Mouse (Mus musculus): ENCODE data around the gene Wiz. TPM values are rescaled to one million over a fixed set of nuclear protein-coding genes. Genes with fewer than 3 reads are reported as not detected.
A peak's percentile ranks its signal among the peaks of the same experiment; 100 is the strongest.

Wiz gene
- total and polyA plus RNA-seq, 2 experiments: 1.8 to 14.0 TPM

DNA sequence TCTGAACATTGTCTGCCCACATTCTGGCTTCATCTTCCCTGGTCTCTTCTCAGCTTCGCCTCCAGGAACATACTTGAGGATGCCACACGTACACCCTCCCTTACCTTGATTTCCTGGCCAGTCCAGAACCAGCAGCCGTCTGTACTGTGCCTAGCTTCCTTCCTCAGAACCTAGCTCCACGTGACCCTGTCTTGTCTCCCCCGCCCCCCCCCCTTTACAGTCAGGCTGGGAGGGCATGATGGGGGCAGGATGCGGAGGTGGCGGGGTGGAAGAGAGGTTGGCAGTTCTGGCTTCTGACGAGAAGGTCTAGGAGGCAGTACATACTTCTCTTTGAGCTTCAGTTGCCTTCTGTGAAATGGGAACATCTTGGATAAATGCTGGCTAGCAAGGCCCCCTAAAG is 14.2 kb upstream of the Wiz start, which contains the start of gene Rasal3:
TSS of gene Rasal3 (minus strand) at position 167 of the 400 bp plus-strand sequence.
- H3K79me2 ChIP-seq (ENCODE audit: control insufficient read depth, insufficient read depth, low read length): no peaks in the 10 kb centered on the region
- H3K4me1 ChIP-seq (ENCODE audit: control insufficient read depth, insufficient read depth, low read length): no peaks in the 10 kb centered on the region
- H3K36me3 ChIP-seq (ENCODE audit: control insufficient read depth, insufficient read depth, low read length): no peaks in the 10 kb centered on the region
- no peak within 1 kb of the TSS for H3K27ac ChIP-seq (replicated peaks; ENCODE audit: insufficient read depth, low read depth, low read length)
- no peaks in the 10 kb centered on the region for H3K27me3 ChIP-seq (ENCODE audit: control insufficient read depth, insufficient read depth, low read length)
- TF ChIP-seq CTCF (IDR thresholded peaks at IDR 0.05; ENCODE audit: low read depth, low read length) (no peak), POLR2A (IDR thresholded peaks at IDR 0.05; ENCODE audit: extremely low read depth, insufficient read depth, low read length) (no peak)
- DNase-seq (ENCODE audit: extremely low read depth, low read depth, low spot score): no peak
- peak within 1 kb of the TSS; percentile 37 for H3K4me3 ChIP-seq (ENCODE audit: insufficient read depth, low read depth, low read length)
- peak within 1 kb of the TSS; percentile 21; the same call in 1 of the 2 replicates for H3K9ac ChIP-seq (ENCODE audit: low read depth, low read length)
- WGBS: 82% methylated on average over 8 of the region's 8 CpGs

DNA sequence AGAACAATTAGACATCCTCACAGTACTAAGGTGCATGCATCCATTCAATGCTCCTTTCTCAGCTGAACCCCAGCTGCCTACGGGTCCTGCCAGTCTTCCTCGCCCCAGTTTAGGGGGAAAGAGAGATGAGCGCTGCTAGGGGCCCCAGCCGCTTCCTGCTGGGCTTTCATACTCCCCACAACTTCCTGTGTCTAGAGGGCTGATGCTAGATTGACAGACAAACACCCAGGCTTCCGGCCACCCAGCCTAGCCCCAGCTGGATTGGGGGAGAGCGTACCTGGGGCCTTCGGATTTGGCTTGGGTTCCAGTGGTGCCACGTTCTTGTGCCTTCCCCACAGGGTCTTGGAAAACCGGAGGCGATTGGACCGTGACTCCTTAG is 13.5 kb upstream of the Wiz start:
- H3K27ac ChIP-seq (replicated peaks; ENCODE audit: insufficient read depth, low read depth, low read length): no peak overlapping the region
- peak overlapping the region; percentile 37 for H3K4me3 ChIP-seq (ENCODE audit: insufficient read depth, low read depth, low read length)
- peak overlapping the region; percentile 21; the same call in 1 of the 2 replicates for H3K9ac ChIP-seq (ENCODE audit: low read depth, low read length)
- H3K79me2 ChIP-seq (ENCODE audit: control insufficient read depth, insufficient read depth, low read length): no peaks in the 10 kb centered on the region
- DNase-seq (ENCODE audit: extremely low read depth, low read depth, low spot score): no peak
- no peaks in the 10 kb centered on the region for H3K36me3 ChIP-seq (ENCODE audit: control insufficient read depth, insufficient read depth, low read length)
- TF ChIP-seq CTCF (IDR thresholded peaks at IDR 0.05; ENCODE audit: low read depth, low read length) (no peak), POLR2A (IDR thresholded peaks at IDR 0.05; ENCODE audit: extremely low read depth, insufficient read depth, low read length) (no peak)
- no peaks in the 10 kb centered on the region for H3K4me1 ChIP-seq (ENCODE audit: control insufficient read depth, insufficient read depth, low read length)
- no peaks in the 10 kb centered on the region for H3K27me3 ChIP-seq (ENCODE audit: control insufficient read depth, insufficient read depth, low read length)
- WGBS: 77% methylated on average over 11 of the region's 11 CpGs

DNA sequence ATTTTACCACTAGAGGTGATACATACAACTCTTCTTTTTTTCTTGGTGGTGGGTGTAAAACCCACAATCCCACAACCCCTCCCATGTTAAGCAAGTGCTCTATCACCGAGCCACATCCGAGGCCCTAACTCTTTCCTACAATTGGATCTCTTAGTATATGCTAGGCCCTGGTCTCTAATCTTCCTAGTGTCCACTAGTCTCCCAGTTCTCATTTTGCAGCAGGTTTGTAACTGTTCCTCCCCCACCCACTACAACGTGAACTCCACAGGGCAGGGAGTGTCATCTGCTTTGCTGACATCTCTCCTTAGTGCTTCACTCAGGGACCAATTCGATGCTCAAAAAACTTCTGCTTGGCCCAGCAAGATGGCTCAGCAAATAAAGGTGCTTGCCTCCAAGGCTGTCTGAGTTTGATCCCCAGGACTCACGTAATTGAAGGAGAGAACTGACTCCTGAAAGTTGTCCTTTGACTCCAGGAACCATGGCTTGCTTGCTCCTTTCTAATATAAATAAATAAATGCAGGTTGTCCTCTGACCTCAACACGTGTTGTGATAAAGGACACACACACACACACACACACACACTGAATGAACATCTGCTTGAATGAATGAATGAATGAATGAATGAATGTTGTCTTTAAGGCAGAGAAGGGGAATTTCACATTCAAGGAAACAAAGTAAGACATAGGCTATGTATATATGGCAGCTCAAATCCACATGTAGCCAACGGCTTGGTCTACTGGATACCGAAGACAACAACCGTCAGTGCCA is 13.0 kb upstream of the Wiz start:
- H3K79me2 ChIP-seq (ENCODE audit: control insufficient read depth, insufficient read depth, low read length): no peaks in the 10 kb centered on the region
- no peak overlapping the region for H3K9ac ChIP-seq (ENCODE audit: low read depth, low read length)
- no peak overlapping the region for H3K4me3 ChIP-seq (ENCODE audit: insufficient read depth, low read depth, low read length)
- H3K27me3 ChIP-seq (ENCODE audit: control insufficient read depth, insufficient read depth, low read length): peaks cover 3% of the 10 kb centered on the region; the same call in 1 of the 2 replicates
- 85% methylated on average over 9 of the region's 9 CpGs for WGBS
- H3K27ac ChIP-seq (replicated peaks; ENCODE audit: insufficient read depth, low read depth, low read length): no peak overlapping the region
- no peaks in the 10 kb centered on the region for H3K4me1 ChIP-seq (ENCODE audit: control insufficient read depth, insufficient read depth, low read length)
- no peak for DNase-seq (ENCODE audit: extremely low read depth, low read depth, low spot score)
- TF ChIP-seq POLR2A (IDR thresholded peaks at IDR 0.05; ENCODE audit: extremely low read depth, insufficient read depth, low read length): no peak
- TF ChIP-seq CTCF (IDR thresholded peaks at IDR 0.05; ENCODE audit: low read depth, low read length): no peak
- no peaks in the 10 kb centered on the region for H3K36me3 ChIP-seq (ENCODE audit: control insufficient read depth, insufficient read depth, low read length)

DNA sequence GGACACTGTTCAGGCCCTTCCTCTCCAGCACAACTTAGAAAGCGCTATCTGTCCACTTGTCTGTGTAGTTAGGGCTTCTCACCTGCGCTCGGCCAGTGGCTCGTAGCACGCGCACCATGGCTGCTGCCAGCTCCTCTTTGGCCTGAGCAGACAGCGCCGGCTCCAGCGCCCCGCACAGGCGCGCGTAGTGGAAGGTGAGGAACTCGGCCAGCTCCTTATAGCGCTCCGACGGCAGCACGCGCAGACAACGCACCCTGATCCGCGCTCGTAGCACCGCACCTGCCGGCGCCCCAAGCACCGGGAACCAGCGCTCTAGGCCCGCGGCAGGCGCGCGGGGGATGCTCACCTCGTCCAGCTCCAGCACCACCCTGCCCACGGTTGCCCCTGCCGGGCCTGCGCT is 7.0 kb upstream of the Wiz start:
- 10% methylated on average over 37 of the region's 37 CpGs for WGBS
- H3K36me3 ChIP-seq (ENCODE audit: control insufficient read depth, insufficient read depth, low read length): no peaks in the 10 kb centered on the region
- H3K79me2 ChIP-seq (ENCODE audit: control insufficient read depth, insufficient read depth, low read length): no peaks in the 10 kb centered on the region

DNA sequence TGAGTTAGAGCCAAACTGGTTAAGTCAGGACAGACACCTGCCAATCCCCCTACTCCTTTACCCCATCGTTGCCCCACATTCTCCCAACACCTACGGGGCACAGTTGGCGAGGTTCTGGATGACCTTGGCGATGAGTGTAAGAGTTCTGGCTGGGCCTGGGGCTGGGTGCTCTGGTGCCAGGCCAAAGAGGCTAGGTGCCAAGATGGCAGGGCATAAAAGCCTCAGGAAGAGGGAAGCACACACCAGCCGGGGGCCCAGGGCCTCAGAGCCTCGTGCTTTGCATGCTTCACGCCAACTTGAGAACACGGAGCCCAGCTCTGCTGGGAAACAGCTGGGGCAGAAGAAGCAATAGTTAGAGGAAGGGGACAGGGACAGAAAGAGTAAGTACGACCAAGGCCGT is 4.7 kb upstream of the Wiz start:
- H3K4me1 ChIP-seq (ENCODE audit: control insufficient read depth, insufficient read depth, low read length): peaks cover 2% of the 10 kb centered on the region; the same call in 1 of the 2 replicates
- no peak overlapping the region for H3K9ac ChIP-seq (ENCODE audit: low read depth, low read length)
- H3K27me3 ChIP-seq (ENCODE audit: control insufficient read depth, insufficient read depth, low read length): peaks cover 17% of the 10 kb centered on the region
- H3K4me3 ChIP-seq (ENCODE audit: insufficient read depth, low read depth, low read length): no peak overlapping the region
- no peak for DNase-seq (ENCODE audit: extremely low read depth, low read depth, low spot score)
- no peaks in the 10 kb centered on the region for H3K36me3 ChIP-seq (ENCODE audit: control insufficient read depth, insufficient read depth, low read length)
- H3K79me2 ChIP-seq (ENCODE audit: control insufficient read depth, insufficient read depth, low read length): no peaks in the 10 kb centered on the region
- H3K27ac ChIP-seq (replicated peaks; ENCODE audit: insufficient read depth, low read depth, low read length): no peak overlapping the region
- no peak for TF ChIP-seq CTCF (IDR thresholded peaks at IDR 0.05; ENCODE audit: low read depth, low read length)
- no peak for TF ChIP-seq POLR2A (IDR thresholded peaks at IDR 0.05; ENCODE audit: extremely low read depth, insufficient read depth, low read length)
- 64% methylated on average over 10 of the region's 10 CpGs for WGBS

More for the DNA sequence above, 7.0 kb upstream of the Wiz start:
- TF ChIP-seq CTCF (IDR thresholded peaks at IDR 0.05; ENCODE audit: low read depth, low read length) (no peak), POLR2A (IDR thresholded peaks at IDR 0.05; ENCODE audit: extremely low read depth, insufficient read depth, low read length) (no peak)
- Histone ChIP-seq H3K27me3 (ENCODE audit: control insufficient read depth, insufficient read depth, low read length) (peaks cover 17% of the 10 kb centered on the region), H3K4me1 (ENCODE audit: control insufficient read depth, insufficient read depth, low read length) (peaks cover 2% of the 10 kb centered on the region; the same call in 1 of the 2 replicates), H3K27ac (replicated peaks; ENCODE audit: insufficient read depth, low read depth, low read length) (no peak overlapping the region), H3K4me3 (ENCODE audit: insufficient read depth, low read depth, low read length) (no peak overlapping the region), H3K9ac (ENCODE audit: low read depth, low read length) (no peak overlapping the region; the same call in 1 of the 2 replicates)
- DNase-seq (ENCODE audit: extremely low read depth, low read depth, low spot score): no peak
